Mouse (Mus musculus): ENCODE results near the gene Tspan9.
A peak's percentile ranks its signal among the peaks of the same experiment; 100 is the strongest.

The Tspan9 gene

GRCm38 (mm10) chr6:127974000-127974399 lies 169.4 kb downstream of the Tspan9 start:
- DNase-seq, result no peak

GRCm38 (mm10) chr6:127973553-127973952 lies 169.8 kb downstream of the Tspan9 start:
- DNase-seq, result no peak

GRCm38 (mm10) chr6:127971931-127972330 lies 171.5 kb downstream of the Tspan9 start:
- DNase-seq, result no peak

GRCm38 (mm10) chr6:127970848-127971247 lies 172.5 kb downstream of the Tspan9 start:
- no peak for DNase-seq

GRCm38 (mm10) chr6:127970120-127970519 lies 173.3 kb downstream of the Tspan9 start:
- DNase-seq, result peak; percentile 80

- DNase-seq, result no peak
Observed at GRCm38 (mm10) chr6:127969709-127970108, 173.7 kb downstream of the Tspan9 start.

- peak; percentile 67 for DNase-seq
Observed at GRCm38 (mm10) chr6:127965497-127965896, 177.9 kb downstream of the Tspan9 start.

GRCm38 (mm10) chr6:127960203-127960602 lies 183.2 kb downstream of the Tspan9 start:
- DNase-seq, result no peak

GRCm38 (mm10) chr6:127956172-127956571 lies 187.2 kb downstream of the Tspan9 start:
- DNase-seq, result no peak

- no peak for DNase-seq
Observed at GRCm38 (mm10) chr6:127953071-127953470, 190.3 kb downstream of the Tspan9 start.

- no peak for DNase-seq
Observed at GRCm38 (mm10) chr6:127949885-127950284, 193.5 kb downstream of the Tspan9 start.

GRCm38 (mm10) chr6:127948656-127949055 lies 194.7 kb downstream of the Tspan9 start:
- DNase-seq, result no peak

- DNase-seq, result peak; percentile 73
Observed at GRCm38 (mm10) chr6:127945725-127946124, 197.7 kb downstream of the Tspan9 start.

- no peak for DNase-seq
Observed at GRCm38 (mm10) chr6:127942421-127942820, 201.0 kb downstream of the Tspan9 start.

GRCm38 (mm10) chr6:127935105-127935504 lies 208.3 kb downstream of the Tspan9 start:
- DNase-seq, result no peak

- no peak for DNase-seq
Observed at GRCm38 (mm10) chr6:127933841-127934240, 209.6 kb downstream of the Tspan9 start.

- DNase-seq, result peak; percentile 34
Observed at GRCm38 (mm10) chr6:127932697-127933096, 210.7 kb downstream of the Tspan9 start.

- DNase-seq, result no peak
Observed at GRCm38 (mm10) chr6:127928682-127929081, 214.7 kb downstream of the Tspan9 start.

- DNase-seq, result peak; percentile 90
Observed at GRCm38 (mm10) chr6:127925915-127926314, 217.5 kb downstream of the Tspan9 start.

- DNase-seq, result peak; percentile 61
Observed at GRCm38 (mm10) chr6:127924750-127925149, 218.6 kb downstream of the Tspan9 start.

GRCm38 (mm10) chr6:127923296-127923695 lies 220.1 kb downstream of the Tspan9 start:
- DNase-seq, result no peak

GRCm38 (mm10) chr6:127921996-127922395 lies 221.4 kb downstream of the Tspan9 start:
- no peak for DNase-seq

- DNase-seq, result peak; percentile 71
Observed at GRCm38 (mm10) chr6:127920652-127921051, 222.7 kb downstream of the Tspan9 start.

- no peak for DNase-seq
Observed at GRCm38 (mm10) chr6:127919491-127919890, 223.9 kb downstream of the Tspan9 start.

GRCm38 (mm10) chr6:127917712-127918111 lies 225.7 kb downstream of the Tspan9 start:
- no peak for DNase-seq

GRCm38 (mm10) chr6:127916993-127917392 lies 226.4 kb downstream of the Tspan9 start:
- no peak for DNase-seq
